Mouse (Mus musculus) mouse embryonic stem cell (cell line): ENCODE data around the gene Meaf6.

Experiments used
- in situ Hi-C, 2 experiments: fragments of 300-500 bp; cut with MboI; formaldehyde crosslinking; loops; 1 replicate in 1 of 2; 3 replicates in 1 of 2; pipeline ENCODE4 v1.14.3; 2019 to 2020; ENCODE audit warnings: low sequenced_read_pairs in 2 of 2, low pct_unique_long_range_greater_than_20kb in 1 of 2, mixed read lengths in 1 of 2; ENCODE audit not compliant: unreplicated experiment in 1 of 2

Gene Meaf6

DNA sequence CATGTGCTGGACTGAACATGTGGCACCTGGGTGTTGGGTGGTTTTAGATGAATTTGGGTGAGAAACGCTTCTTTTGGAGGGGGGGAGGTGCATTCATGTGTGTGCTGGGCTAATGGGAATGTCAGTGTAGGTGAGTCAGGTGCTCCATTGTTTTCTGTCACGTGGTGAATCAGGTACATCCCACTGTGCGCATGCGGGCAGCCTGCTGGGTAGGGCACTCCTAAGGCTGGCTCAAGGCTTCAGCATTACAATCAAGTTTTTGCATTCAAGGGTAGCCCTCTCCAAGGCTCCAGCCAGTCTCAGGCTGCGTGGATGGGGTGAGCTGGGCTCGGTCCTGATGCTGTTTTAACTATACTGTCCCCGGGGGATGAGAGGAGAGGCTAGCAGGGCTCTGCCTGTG is 77.8 kb downstream of the Meaf6 start:
- in situ Hi-C loops = no loop called here
